Mouse (Mus musculus) hindbrain, embryonic 13.5 days (tissue): ENCODE measurements around the gene Dab2ip. TPM values are rescaled to one million over a fixed set of nuclear protein-coding genes. Genes with fewer than 3 reads are reported as not detected.

Experiments
- ATAC-seq: fragments of 200-750 bp; cut with Nextera tagmentation; 2 replicates; pipeline ENCODE4 v1.8.0; 2017; ENCODE audit warnings: moderate TSS enrichment; ENCODE audit not compliant: low FRiP score
- H3K27ac ChIP-seq: fragments of 300-500 bp; sonication (generic); 2 replicates; pipeline ENCODE4 v1.5.1; 2015; ENCODE audit warnings: inconsistent platforms, mild to moderate bottlenecking, moderate library complexity
- H3K27me3 ChIP-seq: fragments of 300-500 bp; sonication (generic); 2 replicates; pipeline ENCODE4 v1.6.1; 2015; ENCODE audit warnings: mild to moderate bottlenecking, inconsistent platforms
- H3K36me3 ChIP-seq: fragments of 300-500 bp; sonication (generic); 2 replicates; pipeline ENCODE4 v1.6.1; 2015; ENCODE audit warnings: mild to moderate bottlenecking, inconsistent platforms
- H3K4me1 ChIP-seq: fragments of 300-500 bp; sonication (generic); replicated peaks from 2 replicates; pipeline ENCODE4 v1.6.1; 2015; ENCODE audit warnings: inconsistent platforms
- H3K4me2 ChIP-seq: fragments of 300-500 bp; sonication (generic); 2 replicates; pipeline ENCODE4 v1.6.1; 2015; ENCODE audit warnings: inconsistent platforms, mild to moderate bottlenecking, moderate library complexity
- H3K4me3 ChIP-seq: fragments of 300-500 bp; sonication (generic); 2 replicates; pipeline ENCODE4 v1.5.1; 2015; ENCODE audit warnings: mild to moderate bottlenecking, inconsistent platforms
- H3K9ac ChIP-seq: fragments of 300-500 bp; sonication (generic); 2 replicates; pipeline ENCODE4 v1.6.1; 2015; ENCODE audit warnings: mild to moderate bottlenecking, inconsistent platforms
- H3K9me3 ChIP-seq: fragments of 300-500 bp; sonication (generic); 2 replicates; pipeline ENCODE4 v1.6.1; 2016; ENCODE audit warnings: inconsistent platforms
- WGBS: fragments of 180-500 bp; shearing (Covaris S2); methylation state at CpG from one replicate; pipeline ENCODE4 v1.1.7; 2015; 5-methylcytosine and 5-hydroxymethylcytosine counted together
- polyA plus RNA-seq: library from polyadenylated mRNA; unstranded; fragments of >200 nt; fragmentation: Nextera tagmentation; extraction: Ambion mirVana; gene quantifications from 2 replicates; pipeline ENCODE4 v1.2.1, GENCODE M21; 2015

The Dab2ip gene
- polyA plus RNA-seq, 1 experiment from 2014 or later = 38.8 TPM

DNA sequence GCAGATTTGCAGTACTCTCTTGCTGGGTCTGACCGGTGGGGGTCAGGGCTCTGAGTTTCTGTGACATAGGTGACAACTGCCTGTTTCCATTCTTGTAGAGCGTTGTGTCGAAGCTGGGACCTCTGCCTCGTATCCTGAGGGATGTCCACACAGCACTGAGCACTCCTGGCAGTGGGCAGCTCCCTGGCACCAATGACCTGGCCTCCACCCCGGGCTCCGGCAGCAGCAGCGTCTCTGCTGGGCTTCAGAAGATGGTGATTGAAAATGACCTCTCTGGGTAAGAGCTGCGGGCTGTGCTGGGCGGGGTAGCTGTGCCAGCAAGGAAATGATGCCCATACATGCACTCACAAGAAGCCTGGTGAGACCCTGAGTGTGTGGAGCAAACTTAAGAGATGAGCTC lies 160.6 kb downstream of the Dab2ip start:
- WGBS = 97% methylated on average over 9 of the region's 9 CpGs
- no peak overlapping the region for H3K4me3 ChIP-seq
- no peaks in the 10 kb centered on the region for H3K27me3 ChIP-seq
- peaks cover 98% of the 10 kb centered on the region for H3K36me3 ChIP-seq
- H3K4me2 ChIP-seq = no peak overlapping the region
- H3K9ac ChIP-seq = no peak overlapping the region
- no peaks in the 10 kb centered on the region for H3K9me3 ChIP-seq
- peaks cover 19% of the 10 kb centered on the region for H3K4me1 ChIP-seq
- ATAC-seq = no peak
- no peak overlapping the region for H3K27ac ChIP-seq

- Histone ChIP-seq H3K4me3 (no peak overlapping the region), H3K9me3 (no peaks in the 10 kb centered on the region), H3K4me1 (peaks cover 14% of the 10 kb centered on the region), H3K4me2 (no peak overlapping the region), H3K27me3 (no peaks in the 10 kb centered on the region), H3K9ac (no peak overlapping the region), H3K36me3 (peaks cover 96% of the 10 kb centered on the region), H3K27ac (no peak overlapping the region)
- 86% methylated on average over 12 of the region's 12 CpGs for WGBS
- no peak for ATAC-seq
Observed at GRCm38 (mm10) chr2:35719230-35720005, 161.4 kb downstream of the Dab2ip start.

- no peak overlapping the region for H3K4me2 ChIP-seq
- H3K9ac ChIP-seq = no peak overlapping the region
- no peaks in the 10 kb centered on the region for H3K27me3 ChIP-seq
- H3K4me3 ChIP-seq = no peak overlapping the region
- no peak overlapping the region for H3K27ac ChIP-seq
- no peak for ATAC-seq
- H3K4me1 ChIP-seq = peaks cover 8% of the 10 kb centered on the region
- H3K36me3 ChIP-seq = peaks cover 95% of the 10 kb centered on the region
- no peaks in the 10 kb centered on the region for H3K9me3 ChIP-seq
- 92% methylated on average over 12 of the region's 12 CpGs for WGBS
Observed at GRCm38 (mm10) chr2:35720104-35720503, 162.0 kb downstream of the Dab2ip start.

DNA sequence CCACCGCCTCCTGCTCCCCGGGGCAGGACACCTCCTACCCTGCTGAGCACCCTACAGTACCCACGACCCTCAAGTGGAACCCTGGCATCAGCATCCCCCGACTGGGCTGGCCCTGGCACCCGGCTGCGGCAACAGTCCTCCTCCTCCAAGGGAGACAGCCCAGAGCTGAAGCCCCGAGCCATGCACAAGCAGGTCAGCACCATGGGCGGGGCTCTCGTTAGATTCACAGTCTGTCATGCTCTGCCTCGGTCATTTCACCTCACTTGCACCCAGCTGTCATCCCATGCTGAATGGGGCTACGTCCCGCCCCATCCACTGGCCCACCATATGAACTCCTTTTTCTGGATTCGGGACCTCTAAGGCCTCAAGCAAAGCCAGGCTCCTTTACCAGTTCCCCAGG lies 162.5 kb downstream of the Dab2ip start:
- no peak overlapping the region for H3K27ac ChIP-seq
- peaks cover 92% of the 10 kb centered on the region for H3K36me3 ChIP-seq
- peaks cover 6% of the 10 kb centered on the region for H3K4me1 ChIP-seq
- H3K4me3 ChIP-seq = no peak overlapping the region
- H3K9ac ChIP-seq = no peak overlapping the region
- WGBS = 91% methylated on average over 13 of the region's 13 CpGs
- ATAC-seq = no peak
- H3K27me3 ChIP-seq = no peaks in the 10 kb centered on the region
- H3K4me2 ChIP-seq = no peak overlapping the region
- H3K9me3 ChIP-seq = no peaks in the 10 kb centered on the region

DNA sequence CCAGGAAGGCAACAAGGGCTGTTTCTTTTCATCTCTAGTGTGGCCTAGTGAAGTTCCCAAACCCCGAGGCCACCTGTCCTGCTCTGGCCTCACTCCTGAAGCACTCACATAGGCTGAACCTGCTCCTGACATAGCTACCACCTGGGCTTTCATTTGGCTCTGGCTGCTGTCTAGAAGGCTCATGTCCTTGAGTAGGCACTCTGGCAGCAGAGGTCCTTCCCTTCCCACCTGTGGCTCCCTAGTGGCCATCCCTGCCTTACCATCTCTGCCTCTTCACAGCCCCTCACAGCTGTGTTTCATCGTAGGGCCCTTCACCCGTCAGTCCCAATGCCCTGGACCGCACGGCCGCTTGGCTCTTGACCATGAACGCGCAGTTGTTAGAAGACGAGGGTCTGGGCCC lies 162.9 kb downstream of the Dab2ip start:
- Histone ChIP-seq H3K27ac (no peak overlapping the region), H3K4me3 (no peak overlapping the region), H3K4me1 (peaks cover 6% of the 10 kb centered on the region), H3K36me3 (peaks cover 92% of the 10 kb centered on the region), H3K9me3 (no peaks in the 10 kb centered on the region), H3K27me3 (no peaks in the 10 kb centered on the region), H3K4me2 (no peak overlapping the region), H3K9ac (no peak overlapping the region)
- no peak for ATAC-seq
- 94% methylated on average over 9 of the region's 9 CpGs for WGBS

GRCm38 (mm10) chr2:35722821-35723220 lies 164.8 kb downstream of the Dab2ip start:
- WGBS = 90% methylated on average over 9 of the region's 9 CpGs
- Histone ChIP-seq H3K27me3 (no peaks in the 10 kb centered on the region), H3K9me3 (no peaks in the 10 kb centered on the region), H3K4me2 (no peak overlapping the region), H3K4me3 (no peak overlapping the region), H3K36me3 (peaks cover 92% of the 10 kb centered on the region), H3K9ac (no peak overlapping the region), H3K4me1 (peaks cover 9% of the 10 kb centered on the region), H3K27ac (0 out of 2 replicates have a peak overlapping the region, but pooled peaks have one; percentile 15)
- no peak for ATAC-seq

GRCm38 (mm10) chr2:35723267-35723666 lies 165.2 kb downstream of the Dab2ip start:
- peak overlapping the region; percentile 15; the same call in 1 of the 2 replicates for H3K27ac ChIP-seq
- no peaks in the 10 kb centered on the region for H3K9me3 ChIP-seq
- H3K9ac ChIP-seq = no peak overlapping the region
- ATAC-seq = no peak
- H3K4me3 ChIP-seq = no peak overlapping the region
- H3K36me3 ChIP-seq = peaks cover 92% of the 10 kb centered on the region
- peaks cover 13% of the 10 kb centered on the region for H3K4me1 ChIP-seq
- 94% methylated on average over 6 of the region's 6 CpGs for WGBS
- H3K4me2 ChIP-seq = no peak overlapping the region
- no peaks in the 10 kb centered on the region for H3K27me3 ChIP-seq

GRCm38 (mm10) chr2:35723691-35724090 lies 165.6 kb downstream of the Dab2ip start:
- no peaks in the 10 kb centered on the region for H3K9me3 ChIP-seq
- 78% methylated on average over 7 of the region's 7 CpGs for WGBS

GRCm38 (mm10) chr2:35728633-35729032 lies 170.6 kb downstream of the Dab2ip start:
- Histone ChIP-seq H3K27ac (peak overlapping the region; percentile 76), H3K27me3 (no peaks in the 10 kb centered on the region), H3K9ac (peak overlapping the region; percentile 49; the same call in 1 of the 2 replicates), H3K4me1 (peaks cover 39% of the 10 kb centered on the region), H3K36me3 (peaks cover 60% of the 10 kb centered on the region), H3K4me3 (no peak overlapping the region), H3K9me3 (no peaks in the 10 kb centered on the region), H3K4me2 (no peak overlapping the region)
- ATAC-seq = no peak
- WGBS = 48% methylated on average over 5 of the region's 5 CpGs

More at GRCm38 (mm10) chr2:35723691-35724090, 165.6 kb downstream of the Dab2ip start:
- Histone ChIP-seq H3K4me3 (no peak overlapping the region), H3K36me3 (peaks cover 92% of the 10 kb centered on the region), H3K4me2 (no peak overlapping the region), H3K27ac (peak overlapping the region; percentile 15; the same call in 1 of the 2 replicates), H3K9ac (no peak overlapping the region), H3K4me1 (peaks cover 17% of the 10 kb centered on the region), H3K27me3 (no peaks in the 10 kb centered on the region)
- no peak for ATAC-seq

GRCm38 (mm10) chr2:35729077-35730065 lies 171.3 kb downstream of the Dab2ip start:
- Histone ChIP-seq H3K27me3 (no peaks in the 10 kb centered on the region), H3K4me3 (no peak overlapping the region), H3K9ac (no peak overlapping the region), H3K36me3 (peaks cover 55% of the 10 kb centered on the region), H3K27ac (peak overlapping the region; percentile 76), H3K4me1 (peaks cover 39% of the 10 kb centered on the region), H3K4me2 (no peak overlapping the region), H3K9me3 (no peaks in the 10 kb centered on the region)
- peak; percentile 16 for ATAC-seq
- 51% methylated on average over 16 of the region's 16 CpGs for WGBS

DNA sequence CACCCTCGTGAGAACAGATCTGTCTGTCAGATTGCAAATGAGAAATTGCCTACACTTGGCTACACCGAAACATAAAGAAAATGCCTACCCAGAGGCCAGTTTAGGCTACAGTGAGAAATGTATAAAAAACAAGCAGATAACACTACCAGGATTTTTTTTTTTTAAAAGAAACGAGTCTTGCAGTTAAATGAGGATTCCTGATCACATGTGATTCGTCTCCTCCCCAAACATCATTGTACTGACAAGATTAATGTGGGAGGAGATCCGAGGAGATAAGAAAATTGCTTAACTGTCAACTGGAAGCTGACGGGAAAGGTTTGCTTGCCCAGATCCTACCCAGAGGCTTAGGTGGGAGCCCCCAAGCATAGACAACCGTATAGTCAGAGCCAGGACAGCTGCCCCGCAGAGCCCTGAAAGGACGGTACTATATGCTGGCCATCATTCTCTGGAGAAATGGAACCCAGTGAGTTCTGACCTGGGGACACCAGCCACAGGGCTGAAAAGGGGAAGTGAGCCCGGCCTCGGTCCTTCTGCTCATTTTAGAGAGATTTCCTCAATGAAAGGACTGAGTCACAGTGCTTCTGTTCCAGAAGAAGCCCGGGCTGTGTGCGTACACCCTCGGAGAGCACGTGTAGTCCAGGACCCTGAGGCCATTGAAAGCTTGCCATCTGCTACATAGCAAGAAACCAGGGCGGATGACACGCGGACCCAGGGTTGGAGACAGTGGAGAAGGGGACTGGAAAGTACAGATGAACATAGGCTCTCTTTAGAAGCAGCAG lies 173.8 kb downstream of the Dab2ip start:
- no peak overlapping the region for H3K9ac ChIP-seq
- peaks cover 36% of the 10 kb centered on the region for H3K36me3 ChIP-seq
- no peaks in the 10 kb centered on the region for H3K9me3 ChIP-seq
- ATAC-seq = peak; percentile 58; the same call in 1 of the 2 replicates
- H3K27ac ChIP-seq = peak overlapping the region; percentile 60
- H3K4me2 ChIP-seq = no peak overlapping the region
- peaks cover 39% of the 10 kb centered on the region for H3K4me1 ChIP-seq
- no peaks in the 10 kb centered on the region for H3K27me3 ChIP-seq
- H3K4me3 ChIP-seq = no peak overlapping the region
- 57% methylated on average over 18 of the region's 18 CpGs for WGBS
